Mouse (Mus musculus): ENCODE data around the gene Hcfc1r1. TPM values are rescaled to one million over a fixed set of nuclear protein-coding genes. Genes with fewer than 3 reads are reported as not detected.

Gene Hcfc1r1
- polyA plus RNA-seq, 1 experiment from 2014 or later: 84.8 TPM

Other genes starting within 250 kb of the Hcfc1r1 start
- gene Vmn2r117, start 193.9 kb upstream of the Hcfc1r1 start, polyA plus RNA-seq (2015; fragmentation: Nextera tagmentation; extraction: Ambion mirVana): not detected in 2 replicates
- 16.1 and 18.8 TPM in 2 replicates for gene Zfp213, start 109.4 kb upstream of the Hcfc1r1 start, polyA plus RNA-seq (2015; fragmentation: Nextera tagmentation; extraction: Ambion mirVana)
- 10.3 and 12.7 TPM in 2 replicates for gene Zfp13, start 74.1 kb upstream of the Hcfc1r1 start, polyA plus RNA-seq (2015; fragmentation: Nextera tagmentation; extraction: Ambion mirVana)
- gene Zscan10, start 72.7 kb upstream of the Hcfc1r1 start, polyA plus RNA-seq (2015; fragmentation: Nextera tagmentation; extraction: Ambion mirVana): 0.12 and 0.18 TPM in 2 replicates
- 0.66 and 0.78 TPM in 2 replicates for gene Mmp25, start 28.3 kb upstream of the Hcfc1r1 start, polyA plus RNA-seq (2015; fragmentation: Nextera tagmentation; extraction: Ambion mirVana)
- gene Bicdl2, start 13.1 kb upstream of the Hcfc1r1 start, polyA plus RNA-seq (2015; fragmentation: Nextera tagmentation; extraction: Ambion mirVana): 9.9 and 12.2 TPM in 2 replicates
- gene Thoc6, start 286 bp downstream of the Hcfc1r1 start, polyA plus RNA-seq (2015; fragmentation: Nextera tagmentation; extraction: Ambion mirVana): 37.8 and 39.9 TPM in 2 replicates
- 23.8 and 25.4 TPM in 2 replicates for gene Tnfrsf12a, start 3.9 kb downstream of the Hcfc1r1 start, polyA plus RNA-seq (2015; fragmentation: Nextera tagmentation; extraction: Ambion mirVana)
- gene Cldn6, start 5.7 kb downstream of the Hcfc1r1 start, polyA plus RNA-seq (2015; fragmentation: Nextera tagmentation; extraction: Ambion mirVana): 92.7 and 122 TPM in 2 replicates
- gene Cldn9, start 10.4 kb downstream of the Hcfc1r1 start, polyA plus RNA-seq (2015; fragmentation: Nextera tagmentation; extraction: Ambion mirVana): 1.8 and 2.4 TPM in 2 replicates
- 0.06 and 0.22 TPM in 2 replicates for gene 1520401A03Rik, start 49.2 kb downstream of the Hcfc1r1 start, polyA plus RNA-seq (2015; fragmentation: Nextera tagmentation; extraction: Ambion mirVana)
- 47.4 and 49.9 TPM in 2 replicates for gene Pkmyt1, start 52.7 kb downstream of the Hcfc1r1 start, polyA plus RNA-seq (2015; fragmentation: Nextera tagmentation; extraction: Ambion mirVana)
- gene Paqr4, start 67.3 kb downstream of the Hcfc1r1 start, polyA plus RNA-seq (2015; fragmentation: Nextera tagmentation; extraction: Ambion mirVana): 22.6 and 23.2 TPM in 2 replicates
- gene Kremen2, start 72.2 kb downstream of the Hcfc1r1 start, polyA plus RNA-seq (2015; fragmentation: Nextera tagmentation; extraction: Ambion mirVana): 0.49 and 0.74 TPM in 2 replicates
- 48.9 and 50.5 TPM in 2 replicates for gene Flywch1, start 98.0 kb downstream of the Hcfc1r1 start, polyA plus RNA-seq (2015; fragmentation: Nextera tagmentation; extraction: Ambion mirVana)
- 18.1 and 23.5 TPM in 2 replicates for gene Flywch2, start 112.5 kb downstream of the Hcfc1r1 start, polyA plus RNA-seq (2015; fragmentation: Nextera tagmentation; extraction: Ambion mirVana)
- gene Srrm2, start 116.9 kb downstream of the Hcfc1r1 start, polyA plus RNA-seq (2015; fragmentation: Nextera tagmentation; extraction: Ambion mirVana): 448 and 501 TPM in 2 replicates
- gene Elob, start 155.5 kb downstream of the Hcfc1r1 start, polyA plus RNA-seq (2015; fragmentation: Nextera tagmentation; extraction: Ambion mirVana): 938 and 1,022 TPM in 2 replicates
- gene Prss33, start 162.5 kb downstream of the Hcfc1r1 start, polyA plus RNA-seq (2015; fragmentation: Nextera tagmentation; extraction: Ambion mirVana): 0.17 TPM in 1 of 2 replicates, not detected in the other
- gene Prss32, start 170.3 kb downstream of the Hcfc1r1 start, polyA plus RNA-seq (2015; fragmentation: Nextera tagmentation; extraction: Ambion mirVana): 2.9 and 4.0 TPM in 2 replicates
- gene Prss41, start 170.6 kb downstream of the Hcfc1r1 start, polyA plus RNA-seq (2015; fragmentation: Nextera tagmentation; extraction: Ambion mirVana): 1.6 and 1.9 TPM in 2 replicates
- not detected in 2 replicates for gene Prss21, start 194.5 kb downstream of the Hcfc1r1 start, polyA plus RNA-seq (2015; fragmentation: Nextera tagmentation; extraction: Ambion mirVana)
- gene Dcpp1, start 207.3 kb downstream of the Hcfc1r1 start, polyA plus RNA-seq (2015; fragmentation: Nextera tagmentation; extraction: Ambion mirVana): not detected in 2 replicates
- not detected in 2 replicates for gene Dcpp2, start 207.3 kb downstream of the Hcfc1r1 start, polyA plus RNA-seq (2015; fragmentation: Nextera tagmentation; extraction: Ambion mirVana)
- not detected in 2 replicates for gene Dcpp3, start 243.9 kb downstream of the Hcfc1r1 start, polyA plus RNA-seq (2015; fragmentation: Nextera tagmentation; extraction: Ambion mirVana)

Measured in stomach, embryonic 15.5 days (tissue).